Mouse (Mus musculus) bone marrow macrophage, adult 2 months (primary cell): ENCODE measurements around the gene Cdc14a.

Experiments
- CTCF ChIP-seq: IDR thresholded peaks from 2 replicates; pipeline ENCODE4 v1.5.1; 2012; ENCODE audit warnings: low read depth, mild to moderate bottlenecking, low read length, moderate library complexity
- POLR2A ChIP-seq: IDR thresholded peaks from 2 replicates; pipeline ENCODE4 v1.6.1; 2012; ENCODE audit warnings: mild to moderate bottlenecking, low read depth, low read length, borderline replicate concordance

- TF ChIP-seq CTCF (no peak), POLR2A (no peak)
Observed at GRCm38 (mm10) chr3:116297170-116297569, 126.7 kb downstream of the Cdc14a start.
